Mouse (Mus musculus): ENCODE data around the gene Fgf10. TPM values are rescaled to one million over a fixed set of nuclear protein-coding genes. Genes with fewer than 3 reads are reported as not detected.

The Fgf10 gene
- polyA plus RNA-seq, 1 experiment from 2014 or later, result 1.3 TPM

- no peak for ATAC-seq (ENCODE audit: low FRiP score, low read depth)
- Histone ChIP-seq H3K4me2 (replicated peaks) (no peak overlapping the region), H3K9me3 (no peaks in the 10 kb centered on the region), H3K9ac (no peak overlapping the region), H3K27me3 (replicated peaks) (no peaks in the 10 kb centered on the region), H3K36me3 (no peaks in the 10 kb centered on the region), H3K27ac (no peak overlapping the region), H3K4me3 (no peak overlapping the region), H3K4me1 (no peaks in the 10 kb centered on the region)
- 36% methylated on average over 4 of the region's 4 CpGs for WGBS
Observed at GRCm38 (mm10) chr13:118695103-118695502, 25.5 kb downstream of the Fgf10 start.

GRCm38 (mm10) chr13:118703727-118704126 is 34.1 kb downstream of the Fgf10 start:
- Histone ChIP-seq H3K9ac (no peak overlapping the region), H3K4me1 (no peaks in the 10 kb centered on the region), H3K27me3 (replicated peaks) (no peaks in the 10 kb centered on the region), H3K27ac (no peak overlapping the region), H3K4me3 (no peak overlapping the region), H3K36me3 (no peaks in the 10 kb centered on the region), H3K4me2 (replicated peaks) (no peak overlapping the region), H3K9me3 (no peaks in the 10 kb centered on the region)
- ATAC-seq (ENCODE audit: low FRiP score, low read depth), result no peak

GRCm38 (mm10) chr13:118705716-118706115 is 36.1 kb downstream of the Fgf10 start:
- H3K9me3 ChIP-seq, result no peaks in the 10 kb centered on the region
- no peak overlapping the region for H3K27ac ChIP-seq
- WGBS, result 81% methylated on average over 3 of the region's 3 CpGs
- no peaks in the 10 kb centered on the region for H3K27me3 ChIP-seq (replicated peaks)
- H3K36me3 ChIP-seq, result no peaks in the 10 kb centered on the region
- no peak for ATAC-seq (ENCODE audit: low FRiP score, low read depth)
- H3K4me3 ChIP-seq, result no peak overlapping the region
- H3K9ac ChIP-seq, result no peak overlapping the region
- no peak overlapping the region for H3K4me2 ChIP-seq (replicated peaks)
- no peaks in the 10 kb centered on the region for H3K4me1 ChIP-seq

- Histone ChIP-seq H3K4me2 (replicated peaks) (no peak overlapping the region), H3K9me3 (no peaks in the 10 kb centered on the region), H3K27ac (no peak overlapping the region), H3K36me3 (no peaks in the 10 kb centered on the region), H3K4me3 (no peak overlapping the region), H3K27me3 (replicated peaks) (peaks cover 4% of the 10 kb centered on the region; the same call in 1 of the 2 replicates), H3K9ac (no peak overlapping the region), H3K4me1 (peaks cover 17% of the 10 kb centered on the region; the same call in 1 of the 2 replicates)
- ATAC-seq (ENCODE audit: low FRiP score, low read depth), result no peak
- WGBS, result 100% methylated on average over 1 of the region's 1 CpGs
Observed at GRCm38 (mm10) chr13:118709912-118710311, 40.3 kb downstream of the Fgf10 start.

GRCm38 (mm10) chr13:118713626-118714150 is 44.1 kb downstream of the Fgf10 start:
- Histone ChIP-seq H3K27ac (no peak overlapping the region), H3K9ac (no peak overlapping the region; the same call in 1 of the 2 replicates), H3K27me3 (replicated peaks) (peaks cover 22% of the 10 kb centered on the region), H3K4me1 (peaks cover 24% of the 10 kb centered on the region; the same call in 1 of the 2 replicates), H3K36me3 (no peaks in the 10 kb centered on the region), H3K9me3 (no peaks in the 10 kb centered on the region), H3K4me2 (replicated peaks) (peak overlapping the region; percentile 98), H3K4me3 (peak overlapping the region; percentile 49)
- ATAC-seq (ENCODE audit: low FRiP score, low read depth), result no peak
- under 1% methylated on average over 14 of the region's 14 CpGs for WGBS

GRCm38 (mm10) chr13:118714284-118715065 is 44.9 kb downstream of the Fgf10 start:
- ATAC-seq (ENCODE audit: low FRiP score, low read depth), result peak; percentile 73
- WGBS, result under 1% methylated on average over 35 of the region's 36 CpGs

GRCm38 (mm10) chr13:118715066-118716018 is 45.8 kb downstream of the Fgf10 start:
- H3K9ac ChIP-seq, result no peak overlapping the region

More at GRCm38 (mm10) chr13:118714284-118715065, 44.9 kb downstream of the Fgf10 start:
- peak overlapping the region; percentile 57 for H3K9ac ChIP-seq
- peaks cover 24% of the 10 kb centered on the region; the same call in 1 of the 2 replicates for H3K4me1 ChIP-seq
- H3K9me3 ChIP-seq, result no peaks in the 10 kb centered on the region
- peaks cover 22% of the 10 kb centered on the region for H3K27me3 ChIP-seq (replicated peaks)
- peak overlapping the region; percentile 49 for H3K4me3 ChIP-seq
- H3K36me3 ChIP-seq, result no peaks in the 10 kb centered on the region
- H3K4me2 ChIP-seq (replicated peaks), result peak overlapping the region; percentile 98
- no peak overlapping the region for H3K27ac ChIP-seq

GRCm38 (mm10) chr13:118716265-118716664 is 46.7 kb downstream of the Fgf10 start:
- Histone ChIP-seq H3K36me3 (no peaks in the 10 kb centered on the region), H3K9me3 (no peaks in the 10 kb centered on the region), H3K4me2 (replicated peaks) (peak overlapping the region; percentile 98), H3K27ac (no peak overlapping the region), H3K9ac (no peak overlapping the region), H3K4me1 (peaks cover 24% of the 10 kb centered on the region; the same call in 1 of the 2 replicates), H3K4me3 (no peak overlapping the region), H3K27me3 (replicated peaks) (peaks cover 22% of the 10 kb centered on the region)
- WGBS, result 16% methylated on average over 8 of the region's 8 CpGs
- ATAC-seq (ENCODE audit: low FRiP score, low read depth), result no peak

More at GRCm38 (mm10) chr13:118715066-118716018, 45.8 kb downstream of the Fgf10 start:
- Histone ChIP-seq H3K9me3 (no peaks in the 10 kb centered on the region), H3K4me2 (replicated peaks) (peak overlapping the region; percentile 98), H3K4me1 (peaks cover 24% of the 10 kb centered on the region; the same call in 1 of the 2 replicates), H3K27ac (no peak overlapping the region), H3K27me3 (replicated peaks) (peaks cover 22% of the 10 kb centered on the region), H3K36me3 (no peaks in the 10 kb centered on the region), H3K4me3 (peak overlapping the region; percentile 49)
- 4% methylated on average over 31 of the region's 31 CpGs for WGBS
- ATAC-seq (ENCODE audit: low FRiP score, low read depth), result peak; percentile 59

- no peaks in the 10 kb centered on the region for H3K9me3 ChIP-seq
- whole genome bisulfite sequencing, result 57% methylated on average over 1 of the region's 1 CpGs
- peaks cover 22% of the 10 kb centered on the region for H3K27me3 ChIP-seq (replicated peaks)
- H3K4me1 ChIP-seq, result peaks cover 24% of the 10 kb centered on the region; the same call in 1 of the 2 replicates
- no peak overlapping the region for H3K27ac ChIP-seq
- no peak overlapping the region for H3K4me3 ChIP-seq
- ATAC-seq (ENCODE audit: low FRiP score, low read depth), result no peak
- H3K4me2 ChIP-seq (replicated peaks), result no peak overlapping the region
- no peaks in the 10 kb centered on the region for H3K36me3 ChIP-seq
- no peak overlapping the region for H3K9ac ChIP-seq
Observed at GRCm38 (mm10) chr13:118716726-118717125, 47.1 kb downstream of the Fgf10 start.

GRCm38 (mm10) chr13:118718396-118718795 is 48.8 kb downstream of the Fgf10 start:
- Histone ChIP-seq H3K9ac (no peak overlapping the region), H3K27me3 (replicated peaks) (peaks cover 22% of the 10 kb centered on the region), H3K4me1 (peaks cover 22% of the 10 kb centered on the region; the same call in 1 of the 2 replicates), H3K36me3 (no peaks in the 10 kb centered on the region), H3K27ac (no peak overlapping the region), H3K4me3 (no peak overlapping the region), H3K9me3 (no peaks in the 10 kb centered on the region), H3K4me2 (replicated peaks) (no peak overlapping the region)
- WGBS, result 33% methylated on average over 3 of the region's 3 CpGs
- ATAC-seq (ENCODE audit: low FRiP score, low read depth), result no peak

- H3K4me2 ChIP-seq (replicated peaks), result no peak overlapping the region
- WGBS, result 25% methylated on average over 1 of the region's 1 CpGs
- peaks cover 2% of the 10 kb centered on the region; the same call in 1 of the 2 replicates for H3K27me3 ChIP-seq (replicated peaks)
- 0 out of 2 replicates have a peak, but pooled peaks have one; percentile 44 for ATAC-seq (ENCODE audit: low FRiP score, low read depth)
- H3K9ac ChIP-seq, result no peak overlapping the region
- no peaks in the 10 kb centered on the region for H3K36me3 ChIP-seq
- no peak overlapping the region for H3K27ac ChIP-seq
- H3K4me3 ChIP-seq, result no peak overlapping the region
- H3K9me3 ChIP-seq, result no peaks in the 10 kb centered on the region
- no peaks in the 10 kb centered on the region for H3K4me1 ChIP-seq
Observed at GRCm38 (mm10) chr13:118721668-118722067, 52.1 kb downstream of the Fgf10 start.
